ENCODE assay signal across 7 mouse cellular contexts in genomic region chr10:21995661-21996308, GRCm38 (mm10).
DNase-seq lines count a peak whose midpoint lies in the region; ATAC-seq lines count a peak whose summit lies in the region.

No protein-coding gene starts in this region.

- no peaks in the 10 kb centered on the region for H3K9me3 ChIP-seq in midbrain, embryonic 10.5 days (replicated peaks)

- DNase-seq in T-cell, adult 2 months (ENCODE audit: low spot score) = peak; percentile 83
- peak; percentile 76 to 88 for DNase-seq in cerebellum, postnatal 25 days
- peak; percentile 75 to 86 for DNase-seq in gastrocnemius, adult 8-10 months (ENCODE audit: low spot score in 2 of 2)
- peak; percentile 76 to 80 for DNase-seq in left cerebral cortex, postnatal 36 days (ENCODE audit: low spot score in 2 of 2)
- DNase-seq in midbrain, embryonic 10.5 days (ENCODE audit: low spot score) = peak; percentile 72
- peak; percentile 61 to 85 for DNase-seq in spleen, adult 18-20 months

- H3K4me1 ChIP-seq in midbrain, embryonic 10.5 days = peaks cover 39% of the 10 kb centered on the region

- ATAC-seq in inflammation-experienced regulatory T-cells, adult 6 months = peak; percentile 29

- H3K27ac ChIP-seq in midbrain, embryonic 10.5 days (replicated peaks) = no peak overlapping the region

- peaks cover 19% of the 10 kb centered on the region for H3K36me3 ChIP-seq in midbrain, embryonic 10.5 days

- peak overlapping the region; percentile 61 for H3K4me3 ChIP-seq in midbrain, embryonic 10.5 days

- intact Hi-C loops in left cerebral cortex, postnatal 36 days (cut with DNase I) = loop anchor here (1.0 to 10.0 kb wide), 3 partner anchors 311 to 530 kb away; no protein-coding TSS in a partner anchor

- 63% methylated on average over 11 of the region's 11 CpGs for WGBS in midbrain, embryonic 10.5 days

- peaks cover 22% of the 10 kb centered on the region for H3K27me3 ChIP-seq in midbrain, embryonic 10.5 days (ENCODE audit: low read depth, poor library complexity, severe bottlenecking)
